Mouse (Mus musculus): ENCODE measurements around the gene Commd1. TPM values are rescaled to one million over a fixed set of nuclear protein-coding genes. Genes with fewer than 3 reads are reported as not detected.

The Commd1 gene
- polyA plus RNA-seq, 1 experiment from 2014 or later = 217 TPM

DNA sequence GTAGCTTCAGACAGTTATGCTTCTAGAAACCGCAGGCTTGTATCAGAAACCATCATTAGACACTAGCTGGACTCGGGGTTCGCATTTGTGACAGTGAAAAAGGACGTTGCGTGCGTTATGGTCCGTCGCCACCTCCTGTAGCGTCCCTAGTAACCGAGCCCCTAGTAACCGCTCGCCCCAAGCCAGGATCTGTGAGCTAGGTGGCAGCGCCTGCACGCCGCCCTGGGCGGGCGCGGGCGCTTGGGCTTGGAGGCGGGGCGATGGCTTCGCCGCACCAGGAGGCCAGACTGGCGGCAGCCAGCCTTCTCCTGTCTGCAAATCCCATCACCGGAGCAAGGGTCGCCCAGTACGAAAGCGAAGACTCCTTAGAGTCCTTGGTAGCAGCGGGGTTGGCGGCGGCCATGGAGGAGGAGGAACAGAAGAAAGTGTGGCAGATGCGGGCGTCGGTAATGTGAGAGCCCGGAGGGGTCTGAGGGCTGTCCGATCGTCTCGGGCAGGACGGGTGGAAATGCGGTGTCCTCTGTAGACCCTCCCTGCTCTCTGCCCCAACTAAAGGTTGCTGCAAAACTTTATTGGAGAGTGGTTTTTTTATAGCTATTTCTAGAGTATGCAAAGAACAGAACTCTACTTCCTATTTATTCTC, 26.1 kb upstream of the Commd1 start:
- Histone ChIP-seq H3K4me2 (replicated peaks; ENCODE audit: low read depth, low read length) (peak overlapping the region; percentile 87), H3K27me3 (replicated peaks; ENCODE audit: insufficient read depth, low read length) (no peaks in the 10 kb centered on the region), H3K36me3 (ENCODE audit: insufficient read depth, low read length) (peaks cover 10% of the 10 kb centered on the region), H3K4me1 (ENCODE audit: insufficient read depth, low read depth, low read length) (no peaks in the 10 kb centered on the region), H3K27ac (ENCODE audit: low read length) (peak overlapping the region; percentile 77), H3K4me3 (ENCODE audit: low read depth, low read length) (peak overlapping the region; percentile 60), H3K9ac (replicated peaks; ENCODE audit: low read depth) (peak overlapping the region; percentile 62), H3K9me3 (ENCODE audit: low read length) (no peaks in the 10 kb centered on the region)
- peak; percentile 87 for DNase-seq (ENCODE audit: low spot score)
- ATAC-seq = peak; percentile 94
- WGBS = under 1% methylated on average over 40 of the region's 40 CpGs
- peak; percentile 46 for TF ChIP-seq CTCF (IDR thresholded peaks at IDR 0.05)
- TF ChIP-seq EP300 (IDR thresholded peaks at IDR 0.05) = no peak

DNA sequence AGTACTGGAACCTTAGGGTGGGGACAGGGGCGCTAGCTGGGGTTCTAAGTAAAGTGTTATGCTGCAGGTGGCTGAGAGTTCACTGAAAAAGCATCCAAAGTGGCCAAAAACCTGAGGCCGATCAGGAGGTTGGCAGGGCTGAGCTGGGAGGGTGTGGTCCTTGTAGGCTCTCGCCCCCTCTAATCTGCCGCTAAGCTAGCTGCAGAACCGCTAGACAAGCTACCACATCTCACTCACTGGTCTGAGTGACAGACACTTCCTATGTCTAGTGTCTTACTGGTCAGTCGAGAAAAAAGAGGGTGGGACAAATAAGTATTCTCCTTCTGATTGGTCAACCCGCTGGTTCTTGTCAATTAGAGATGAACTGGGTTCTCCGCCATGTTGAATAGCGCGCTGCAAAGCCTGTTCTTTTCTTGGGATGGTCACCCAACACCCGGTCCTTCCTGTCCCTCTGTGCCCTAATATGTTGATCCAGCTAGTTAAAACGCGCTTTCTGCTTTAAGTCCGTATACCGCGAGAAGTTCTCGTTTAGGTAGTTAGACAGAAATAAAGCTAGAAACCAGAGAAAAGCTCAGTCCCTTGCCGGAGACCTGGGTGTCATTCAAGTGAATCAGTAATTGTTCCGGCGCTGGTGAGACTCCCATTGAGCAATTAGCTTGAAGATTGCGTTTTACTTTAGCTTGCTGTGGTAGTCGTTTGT, 25.4 kb upstream of the Commd1 start, which contains the start of gene Fam161a:
Gene Fam161a, plus strand, starts transcription at position 51 of the 700 bp plus-strand sequence.
- under 1% methylated on average over 22 of the region's 22 CpGs for WGBS
- Histone ChIP-seq H3K4me2 (replicated peaks; ENCODE audit: low read depth, low read length) (peak within 1 kb of the TSS; percentile 87), H3K27me3 (replicated peaks; ENCODE audit: insufficient read depth, low read length) (no peaks in the 10 kb centered on the region), H3K9me3 (ENCODE audit: low read length) (no peaks in the 10 kb centered on the region), H3K4me1 (ENCODE audit: insufficient read depth, low read depth, low read length) (no peaks in the 10 kb centered on the region), H3K36me3 (ENCODE audit: insufficient read depth, low read length) (peaks cover 11% of the 10 kb centered on the region), H3K4me3 (ENCODE audit: low read depth, low read length) (peak within 1 kb of the TSS; percentile 60), H3K27ac (ENCODE audit: low read length) (peak within 1 kb of the TSS; percentile 77), H3K9ac (replicated peaks; ENCODE audit: low read depth) (peak within 1 kb of the TSS; percentile 62)
- TF ChIP-seq EP300 (IDR thresholded peaks at IDR 0.05) (no peak), CTCF (IDR thresholded peaks at IDR 0.05) (no peak)
- ATAC-seq (peak; percentile 97), DNase-seq (ENCODE audit: low spot score) (peak; percentile 98)

DNA sequence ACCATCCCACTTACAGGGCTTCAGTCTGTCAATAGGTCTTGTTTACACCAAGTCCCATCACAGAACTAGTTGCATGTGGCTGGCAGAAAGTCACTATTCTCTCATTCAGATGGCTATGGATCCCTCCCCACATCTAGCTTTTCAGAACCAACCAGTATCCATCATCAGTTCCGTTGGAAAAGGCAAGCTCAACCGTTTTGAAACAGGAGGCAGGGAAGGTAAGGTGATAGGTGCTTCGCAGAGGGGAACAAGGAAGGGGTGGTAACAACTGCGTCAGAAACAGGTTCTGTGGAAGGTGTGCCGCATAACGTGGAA, 24.9 kb upstream of the Commd1 start:
- Histone ChIP-seq H3K36me3 (ENCODE audit: insufficient read depth, low read length) (peaks cover 16% of the 10 kb centered on the region), H3K27me3 (replicated peaks; ENCODE audit: insufficient read depth, low read length) (no peaks in the 10 kb centered on the region), H3K9me3 (ENCODE audit: low read length) (no peaks in the 10 kb centered on the region), H3K4me3 (ENCODE audit: low read depth, low read length) (peak overlapping the region; percentile 60), H3K9ac (replicated peaks; ENCODE audit: low read depth) (no peak overlapping the region), H3K4me1 (ENCODE audit: insufficient read depth, low read depth, low read length) (no peaks in the 10 kb centered on the region), H3K27ac (ENCODE audit: low read length) (no peak overlapping the region), H3K4me2 (replicated peaks; ENCODE audit: low read depth, low read length) (peak overlapping the region; percentile 87)
- 6% methylated on average over 6 of the region's 6 CpGs for WGBS
- TF ChIP-seq EP300 (IDR thresholded peaks at IDR 0.05) (no peak), CTCF (IDR thresholded peaks at IDR 0.05) (no peak)
- ATAC-seq (peak; percentile 3; the same call in 1 of the 2 replicates), DNase-seq (ENCODE audit: low spot score) (no peak)

DNA sequence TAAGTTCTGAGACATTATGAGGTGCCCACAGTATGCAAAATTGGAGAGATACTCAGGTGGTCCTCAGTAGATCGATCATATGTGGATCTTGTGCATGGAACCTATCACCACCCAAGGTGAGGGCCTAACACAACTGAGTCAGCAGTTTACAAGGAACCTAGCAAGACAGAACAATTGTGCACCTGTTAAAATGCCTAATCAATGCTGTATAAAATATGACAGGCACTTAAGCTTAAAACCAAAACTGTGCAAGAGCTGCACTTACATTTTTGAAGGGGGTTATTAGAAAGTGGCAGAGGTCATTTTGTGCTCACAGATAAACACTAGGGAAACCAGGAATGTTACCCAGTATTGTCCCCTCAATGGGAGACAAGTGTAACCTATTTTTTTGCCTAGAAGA, 23.1 kb upstream of the Commd1 start:
- H3K9ac ChIP-seq (replicated peaks; ENCODE audit: low read depth) = no peak overlapping the region

DNA sequence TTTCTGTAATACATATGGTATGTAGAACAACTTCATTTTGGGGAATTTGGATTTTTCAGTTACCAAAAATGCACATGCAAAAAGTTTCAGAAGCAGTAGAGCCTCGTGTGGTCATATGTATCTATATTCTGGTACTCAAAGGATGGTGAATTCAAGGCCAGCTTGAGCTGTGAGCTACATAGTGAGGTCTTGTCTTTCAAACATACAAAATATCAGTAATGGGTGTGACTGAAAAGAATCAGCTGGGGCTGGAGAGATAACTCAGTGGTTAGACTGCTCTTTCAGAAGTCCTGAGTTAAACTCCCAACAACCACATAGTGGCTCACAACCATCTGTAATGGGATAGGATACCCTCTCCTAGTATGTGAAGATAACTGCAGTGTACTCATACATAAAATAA, 16.1 kb upstream of the Commd1 start:
- no peaks in the 10 kb centered on the region for H3K9me3 ChIP-seq (ENCODE audit: low read length)
- DNase-seq (ENCODE audit: low spot score) (no peak), ATAC-seq (no peak)
- H3K27me3 ChIP-seq (replicated peaks; ENCODE audit: insufficient read depth, low read length) = no peaks in the 10 kb centered on the region
- H3K36me3 ChIP-seq (ENCODE audit: insufficient read depth, low read length) = peaks cover 54% of the 10 kb centered on the region
- H3K4me1 ChIP-seq (ENCODE audit: insufficient read depth, low read depth, low read length) = no peaks in the 10 kb centered on the region
- H3K27ac ChIP-seq (ENCODE audit: low read length) = no peak overlapping the region
- no peak overlapping the region for H3K9ac ChIP-seq (replicated peaks; ENCODE audit: low read depth)
- H3K4me2 ChIP-seq (replicated peaks; ENCODE audit: low read depth, low read length) = no peak overlapping the region
- H3K4me3 ChIP-seq (ENCODE audit: low read depth, low read length) = no peak overlapping the region
- TF ChIP-seq EP300 (IDR thresholded peaks at IDR 0.05) (no peak), CTCF (IDR thresholded peaks at IDR 0.05) (no peak)
- 76% methylated on average over 1 of the region's 1 CpGs for WGBS

More for the DNA sequence above, 23.1 kb upstream of the Commd1 start:
- ATAC-seq = no peak
- Histone ChIP-seq H3K4me3 (ENCODE audit: low read depth, low read length) (no peak overlapping the region), H3K4me1 (ENCODE audit: insufficient read depth, low read depth, low read length) (no peaks in the 10 kb centered on the region), H3K36me3 (ENCODE audit: insufficient read depth, low read length) (peaks cover 29% of the 10 kb centered on the region), H3K9me3 (ENCODE audit: low read length) (no peaks in the 10 kb centered on the region), H3K4me2 (replicated peaks; ENCODE audit: low read depth, low read length) (no peak overlapping the region), H3K27me3 (replicated peaks; ENCODE audit: insufficient read depth, low read length) (no peaks in the 10 kb centered on the region), H3K27ac (ENCODE audit: low read length) (no peak overlapping the region)
- TF ChIP-seq EP300 (IDR thresholded peaks at IDR 0.05) = no peak
- 91% methylated on average over 1 of the region's 1 CpGs for WGBS
- DNase-seq (ENCODE audit: low spot score) = no peak

DNA sequence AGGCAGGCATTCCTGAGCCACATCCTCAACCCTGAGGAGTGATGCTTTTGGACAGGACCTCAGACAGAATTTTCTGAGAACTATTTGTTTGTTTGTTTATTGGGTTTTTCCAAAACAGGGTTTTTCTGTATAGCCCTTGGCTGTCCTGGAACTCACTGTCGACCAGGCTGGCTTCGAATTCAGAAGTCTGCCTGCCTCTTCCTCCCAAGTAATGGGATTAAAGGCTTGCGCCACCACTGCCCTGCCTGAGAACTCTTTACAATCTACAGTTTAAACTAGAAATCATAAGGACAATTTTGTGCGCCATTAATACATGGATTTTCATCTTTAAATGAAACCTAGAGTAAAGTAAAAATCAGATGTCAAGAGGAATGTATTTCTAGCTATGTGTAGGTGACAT, 13.3 kb upstream of the Commd1 start:
- DNase-seq (ENCODE audit: low spot score) (no peak), ATAC-seq (no peak)
- Histone ChIP-seq H3K4me1 (ENCODE audit: insufficient read depth, low read depth, low read length) (peaks cover 12% of the 10 kb centered on the region; the same call in 1 of the 2 replicates), H3K4me2 (replicated peaks; ENCODE audit: low read depth, low read length) (no peak overlapping the region), H3K9me3 (ENCODE audit: low read length) (no peaks in the 10 kb centered on the region), H3K27ac (ENCODE audit: low read length) (no peak overlapping the region), H3K27me3 (replicated peaks; ENCODE audit: insufficient read depth, low read length) (no peaks in the 10 kb centered on the region), H3K9ac (replicated peaks; ENCODE audit: low read depth) (no peak overlapping the region), H3K36me3 (ENCODE audit: insufficient read depth, low read length) (peaks cover 36% of the 10 kb centered on the region), H3K4me3 (ENCODE audit: low read depth, low read length) (no peak overlapping the region)
- WGBS = 93% methylated on average over 4 of the region's 4 CpGs
- TF ChIP-seq CTCF (IDR thresholded peaks at IDR 0.05) (no peak), EP300 (IDR thresholded peaks at IDR 0.05) (no peak)

All from lung, postnatal 0 days (tissue).